Mouse (Mus musculus) testis, adult 2 months (tissue): ENCODE measurements around the gene Kctd5. TPM values are rescaled to one million over a fixed set of nuclear protein-coding genes. Genes with fewer than 3 reads are reported as not detected.

Source experiments
- H3K27ac ChIP-seq: fragments of 200-500 bp; 2 replicates; pipeline ENCODE4 v1.5.1; 2012; ENCODE audit warnings: low read depth, low read length; ENCODE audit not compliant: control insufficient read depth, insufficient read depth
- H3K27me3 ChIP-seq: fragments of 200-500 bp; 2 replicates; pipeline ENCODE4 v1.6.1; 2012; ENCODE audit warnings: mild to moderate bottlenecking, low read length, moderate library complexity; ENCODE audit not compliant: control insufficient read depth, insufficient read depth
- H3K36me3 ChIP-seq: fragments of 200-500 bp; 2 replicates; pipeline ENCODE4 v1.6.1; 2012; ENCODE audit warnings: mild to moderate bottlenecking, low read length; ENCODE audit not compliant: control insufficient read depth, insufficient read depth
- H3K4me1 ChIP-seq: fragments of 200-500 bp; 2 replicates; pipeline ENCODE4 v1.6.1; 2012; ENCODE audit warnings: low read length; ENCODE audit not compliant: control insufficient read depth, insufficient read depth
- H3K4me3 ChIP-seq: fragments of 200-500 bp; 2 replicates; pipeline ENCODE4 v1.5.1; 2012; ENCODE audit warnings: low read depth, mild to moderate bottlenecking, low read length, moderate library complexity, mixed read lengths; ENCODE audit not compliant: control insufficient read depth
- CTCF ChIP-seq: fragments of 200-500 bp; IDR thresholded peaks from 2 replicates; pipeline ENCODE4 v1.5.1; 2012; ENCODE audit warnings: low read depth, mild to moderate bottlenecking, inconsistent platforms, low read length, moderate library complexity; ENCODE audit not compliant: control insufficient read depth, insufficient read depth, insufficient replicate concordance
- POLR2A ChIP-seq: fragments of 200-500 bp; IDR thresholded peaks from 2 replicates; pipeline ENCODE4 v1.6.1; 2012; ENCODE audit warnings: low read depth, mild to moderate bottlenecking, inconsistent platforms, low read length, moderate library complexity; ENCODE audit not compliant: control insufficient read depth
- polyA plus RNA-seq: library from polyadenylated mRNA; depleted of rRNA; stranded (reverse); fragments of >200 nt; gene quantifications from 2 replicates; pipeline ENCODE4 v1.2.3, GENCODE M21; 2012

Gene Kctd5
- polyA plus RNA-seq, 1 experiment, result 11.9 TPM

- TF ChIP-seq CTCF (no peak), POLR2A (no peak)
- H3K36me3 ChIP-seq, result no peaks in the 10 kb centered on the region
- no peaks in the 10 kb centered on the region for H3K27me3 ChIP-seq
- H3K4me1 ChIP-seq, result no peaks in the 10 kb centered on the region
- no peak overlapping the region for H3K4me3 ChIP-seq
- H3K27ac ChIP-seq, result no peak overlapping the region
These were observed 35.9 kb downstream of the Kctd5 start for GRCm38 (mm10) chr17:24037360-24037759.

- Histone ChIP-seq H3K4me3 (no peak overlapping the region), H3K27ac (no peak overlapping the region), H3K4me1 (no peaks in the 10 kb centered on the region; the same call in 1 of the 2 replicates), H3K36me3 (no peaks in the 10 kb centered on the region), H3K27me3 (no peaks in the 10 kb centered on the region)
- TF ChIP-seq CTCF (no peak), POLR2A (no peak)
These were observed 36.3 kb downstream of the Kctd5 start for GRCm38 (mm10) chr17:24036954-24037353.

GRCm38 (mm10) chr17:24035087-24035486 is 38.2 kb downstream of the Kctd5 start:
- no peak for TF ChIP-seq POLR2A
- TF ChIP-seq CTCF, result no peak
- Histone ChIP-seq H3K4me1 (peaks cover 2% of the 10 kb centered on the region), H3K27ac (no peak overlapping the region), H3K27me3 (no peaks in the 10 kb centered on the region), H3K4me3 (no peak overlapping the region), H3K36me3 (no peaks in the 10 kb centered on the region)

DNA sequence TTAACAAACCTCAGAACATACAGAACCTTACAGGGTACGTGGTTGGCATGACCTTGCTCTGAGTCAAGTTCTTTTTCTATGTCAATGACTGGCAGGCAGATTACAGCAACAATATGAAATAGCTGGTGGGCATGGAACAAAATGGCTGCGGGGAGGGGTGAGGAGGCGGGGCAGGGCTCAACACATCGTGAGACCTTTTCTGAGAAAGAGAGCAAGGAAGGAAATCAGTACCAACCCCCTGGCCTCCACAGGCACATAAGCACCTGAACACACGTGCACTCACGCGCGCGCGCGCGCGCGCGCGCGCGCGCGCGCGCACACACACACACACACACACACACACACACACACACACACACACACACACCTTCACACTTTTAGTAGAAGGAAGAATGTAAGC is 42.7 kb downstream of the Kctd5 start:
- TF ChIP-seq POLR2A (no peak), CTCF (no peak)
- Histone ChIP-seq H3K27me3 (no peaks in the 10 kb centered on the region), H3K4me3 (no peak overlapping the region), H3K4me1 (peaks cover 2% of the 10 kb centered on the region), H3K27ac (no peak overlapping the region), H3K36me3 (no peaks in the 10 kb centered on the region)

- TF ChIP-seq POLR2A (no peak), CTCF (no peak)
- Histone ChIP-seq H3K27me3 (no peaks in the 10 kb centered on the region), H3K27ac (no peak overlapping the region), H3K36me3 (no peaks in the 10 kb centered on the region), H3K4me3 (no peak overlapping the region), H3K4me1 (peaks cover 2% of the 10 kb centered on the region)
These were observed 43.8 kb downstream of the Kctd5 start for GRCm38 (mm10) chr17:24029477-24029876.

GRCm38 (mm10) chr17:24021375-24022199 is 51.7 kb downstream of the Kctd5 start:
- Histone ChIP-seq H3K27ac (no peak overlapping the region), H3K36me3 (no peaks in the 10 kb centered on the region)

DNA sequence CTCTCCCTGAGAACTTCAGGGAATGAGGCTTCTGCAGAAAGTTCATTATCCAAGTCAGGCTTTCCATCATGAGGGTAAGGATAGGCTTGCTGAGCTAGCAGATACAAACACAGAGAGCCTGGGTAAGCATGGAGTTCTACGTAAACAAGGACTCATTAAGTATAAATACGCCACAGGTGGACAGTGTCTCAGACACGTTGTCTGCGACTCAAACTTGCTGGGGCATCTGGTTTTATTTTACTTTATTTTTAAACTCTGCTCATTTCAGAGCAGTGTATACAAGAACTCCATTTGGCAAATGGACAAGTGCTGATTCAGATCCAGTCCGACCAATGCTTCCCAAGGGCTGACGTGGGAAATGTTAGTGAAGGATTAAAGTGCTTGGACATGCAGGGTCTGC is 52.6 kb downstream of the Kctd5 start:
- H3K27me3 ChIP-seq, result no peaks in the 10 kb centered on the region
- H3K27ac ChIP-seq, result no peak overlapping the region
- no peak overlapping the region for H3K4me3 ChIP-seq
- no peaks in the 10 kb centered on the region for H3K4me1 ChIP-seq
- TF ChIP-seq CTCF, result no peak
- TF ChIP-seq POLR2A, result no peak
- no peaks in the 10 kb centered on the region for H3K36me3 ChIP-seq

More at GRCm38 (mm10) chr17:24021375-24022199, 51.7 kb downstream of the Kctd5 start:
- TF ChIP-seq CTCF (no peak), POLR2A (no peak)
- Histone ChIP-seq H3K4me1 (no peaks in the 10 kb centered on the region), H3K4me3 (no peak overlapping the region), H3K27me3 (no peaks in the 10 kb centered on the region)

DNA sequence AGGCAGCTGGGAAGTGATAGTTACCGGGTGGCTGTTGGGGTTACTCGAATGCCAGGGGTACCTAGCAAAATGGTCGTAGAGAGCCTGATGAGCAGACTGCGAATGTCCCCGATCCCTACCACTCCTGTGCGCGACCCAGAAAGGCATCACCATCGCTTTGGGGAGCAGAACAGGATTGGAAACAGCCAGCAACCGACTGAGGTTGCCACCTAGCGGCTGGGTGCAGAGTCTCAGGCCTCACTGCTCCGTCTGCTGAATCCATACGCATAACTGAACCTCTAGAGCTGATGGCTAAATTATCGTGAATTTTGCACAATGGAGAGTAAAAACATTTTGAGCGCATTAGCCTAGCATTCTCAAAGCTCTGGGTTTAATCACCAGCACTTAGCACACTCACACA is 57.6 kb downstream of the Kctd5 start:
- Histone ChIP-seq H3K4me3 (peak overlapping the region; percentile 35), H3K27me3 (no peaks in the 10 kb centered on the region), H3K27ac (no peak overlapping the region), H3K4me1 (no peaks in the 10 kb centered on the region), H3K36me3 (no peaks in the 10 kb centered on the region)
- TF ChIP-seq POLR2A (no peak), CTCF (peak; percentile 66; the same call in 1 of the 2 replicates)
